Mouse (Mus musculus) heart, embryonic 16.5 days (tissue): Measurements from ENCODE around the gene Ddi2. TPM values are rescaled to one million over a fixed set of nuclear protein-coding genes. Genes with fewer than 3 reads are reported as not detected.
A peak's percentile ranks its signal among the peaks of the same experiment; 100 is the strongest.

ENCODE experiments used
- ATAC-seq: fragments of 200-750 bp; cut with Nextera tagmentation; replicated peaks from 2 replicates; pipeline ENCODE4 v1.8.0; 2017; ENCODE audit warnings: moderate number of reproducible peaks; ENCODE audit not compliant: insufficient read depth, low FRiP score; ENCODE audit errors: extremely low read depth
- H3K27ac ChIP-seq: fragments of 300-500 bp; sonication (generic); 2 replicates; pipeline ENCODE4 v1.5.1; 2014; ENCODE audit warnings: mild to moderate bottlenecking, low read length, control low read depth, moderate library complexity
- H3K27me3 ChIP-seq: fragments of 300-500 bp; sonication (generic); 2 replicates; pipeline ENCODE4 v1.6.1; 2014; ENCODE audit warnings: low read length, mixed read lengths; ENCODE audit not compliant: control insufficient read depth, insufficient read depth
- H3K36me3 ChIP-seq: fragments of 300-500 bp; sonication (generic); 2 replicates; pipeline ENCODE4 v1.6.1; 2014; ENCODE audit not compliant: control insufficient read depth, insufficient read depth
- H3K4me1 ChIP-seq: fragments of 300-500 bp; sonication (generic); 2 replicates; pipeline ENCODE4 v1.6.1; 2014; ENCODE audit warnings: low read length, mixed read lengths; ENCODE audit not compliant: control insufficient read depth, insufficient read depth
- H3K4me2 ChIP-seq: fragments of 300-500 bp; sonication (generic); 2 replicates; pipeline ENCODE4 v1.6.1; 2014; ENCODE audit warnings: low read depth, mild to moderate bottlenecking, control low read depth, low read length
- H3K4me3 ChIP-seq: fragments of 300-500 bp; sonication (generic); 2 replicates; pipeline ENCODE4 v1.5.1; 2014; ENCODE audit warnings: mild to moderate bottlenecking, control low read depth, low read length
- H3K9ac ChIP-seq: fragments of 300-500 bp; sonication (generic); 2 replicates; pipeline ENCODE4 v1.6.1; 2014; ENCODE audit warnings: low read length, control low read depth
- H3K9me3 ChIP-seq: fragments of 300-500 bp; sonication (generic); replicated peaks from 2 replicates; pipeline ENCODE4 v1.6.1; 2016; ENCODE audit warnings: low read length; ENCODE audit not compliant: control insufficient read depth
- WGBS: fragments of 180-500 bp; shearing (Covaris S2); extraction: QIAGEN DNeasy Blood & Tissue Kit; methylation state at CpG from one replicate; pipeline ENCODE4 v1.1.7; 2014; 5-methylcytosine and 5-hydroxymethylcytosine counted together
- polyA plus RNA-seq: library from polyadenylated mRNA; unstranded; fragments of >200 nt; fragmentation: Nextera tagmentation; extraction: Ambion mirVana; gene quantifications from 2 replicates; pipeline ENCODE4 v1.2.1, GENCODE M21; 2015

Ddi2 gene
- polyA plus RNA-seq, 1 experiment from 2014 or later: 14.1 TPM

DNA sequence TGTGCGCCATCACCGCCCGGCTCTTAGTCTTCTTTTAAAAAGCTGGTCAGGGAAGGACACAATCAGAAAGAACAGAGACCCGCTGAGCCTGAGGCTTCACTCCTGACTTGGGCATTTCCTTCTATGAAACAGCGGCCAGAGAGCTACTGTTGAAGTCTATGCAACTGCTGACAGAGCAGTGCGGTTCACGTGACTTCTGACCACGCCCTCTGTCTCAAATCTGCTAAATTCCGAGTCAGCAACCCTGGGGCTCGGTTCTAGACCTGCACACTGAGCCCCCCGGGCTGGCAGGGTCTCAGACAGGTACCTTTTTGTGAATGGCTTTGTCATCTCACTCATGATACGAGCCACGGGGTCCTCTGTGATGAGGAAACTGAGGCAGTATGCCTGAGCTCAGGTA is 50.9 kb downstream of the Ddi2 start:
- Histone ChIP-seq H3K4me2 (no peak overlapping the region), H3K9me3 (no peaks in the 10 kb centered on the region), H3K36me3 (no peaks in the 10 kb centered on the region), H3K4me3 (no peak overlapping the region), H3K4me1 (no peaks in the 10 kb centered on the region), H3K9ac (no peak overlapping the region), H3K27me3 (no peaks in the 10 kb centered on the region), H3K27ac (no peak overlapping the region)
- ATAC-seq: no peak
- 71% methylated on average over 13 of the region's 13 CpGs for WGBS

DNA sequence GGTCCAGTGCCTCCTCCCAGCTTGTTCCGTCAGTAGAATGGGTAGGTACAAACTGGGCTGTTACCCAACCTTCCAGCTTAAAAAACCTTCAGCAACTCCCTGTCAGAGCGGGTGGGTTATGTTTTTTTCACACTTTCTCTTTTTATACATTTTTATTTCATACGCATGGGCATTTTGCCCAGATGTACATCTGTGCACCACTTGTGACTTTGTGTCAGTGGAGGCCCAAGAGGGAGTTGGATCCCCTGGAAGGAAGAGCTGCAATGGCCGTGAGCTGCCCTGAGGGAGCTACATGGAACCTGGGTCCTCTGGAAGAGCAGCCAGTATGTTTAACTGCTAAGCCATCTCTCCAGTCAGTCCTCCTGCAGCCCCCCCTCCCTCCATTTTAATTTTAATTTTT is 51.8 kb downstream of the Ddi2 start:
- no peak overlapping the region for H3K9ac ChIP-seq
- no peak for ATAC-seq
- no peak overlapping the region for H3K4me3 ChIP-seq
- no peak overlapping the region for H3K27ac ChIP-seq
- H3K9me3 ChIP-seq: no peaks in the 10 kb centered on the region
- no peak overlapping the region for H3K4me2 ChIP-seq
- WGBS: 73% methylated on average over 4 of the region's 4 CpGs
- H3K27me3 ChIP-seq: no peaks in the 10 kb centered on the region
- H3K4me1 ChIP-seq: no peaks in the 10 kb centered on the region
- H3K36me3 ChIP-seq: no peaks in the 10 kb centered on the region

DNA sequence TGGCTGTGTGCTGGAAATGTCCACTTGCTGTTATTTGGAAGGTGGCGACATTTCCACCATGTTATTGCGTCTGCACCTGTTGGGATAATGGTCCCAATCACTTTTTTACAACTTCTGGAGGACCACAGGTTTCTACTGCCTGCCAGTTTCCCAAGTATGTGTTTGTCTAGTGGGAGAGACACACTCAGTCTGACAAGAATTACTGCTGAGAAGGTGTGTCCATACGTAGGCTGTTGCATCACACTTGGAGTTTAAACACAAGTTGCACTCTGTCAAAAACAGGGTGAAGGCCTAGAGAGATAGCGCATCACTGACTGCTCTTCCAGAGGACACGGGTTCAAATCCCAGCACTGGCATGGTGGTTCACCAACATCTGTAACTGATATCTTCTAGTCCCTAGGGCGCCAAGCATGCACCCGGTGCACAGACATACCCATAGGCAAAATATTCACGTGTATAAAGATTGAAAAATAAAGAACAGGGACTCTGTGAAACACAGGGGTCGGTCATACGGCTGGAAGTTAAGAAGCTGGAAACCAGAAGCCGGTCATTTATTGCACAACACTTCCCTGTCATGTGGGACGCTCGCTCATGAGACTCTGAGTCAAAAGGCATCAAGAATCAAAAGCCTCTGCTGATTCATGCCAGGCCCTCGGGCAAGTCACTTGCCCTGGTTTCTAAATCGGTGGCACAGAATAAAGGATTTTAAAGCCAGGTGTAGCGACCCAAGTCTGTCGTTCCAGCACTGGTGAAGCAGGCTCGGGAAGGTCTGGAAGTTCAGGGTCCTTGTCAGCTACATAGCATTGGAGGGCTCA is 53.1 kb downstream of the Ddi2 start:
- H3K4me3 ChIP-seq: no peak overlapping the region
- no peak overlapping the region for H3K4me2 ChIP-seq
- no peaks in the 10 kb centered on the region for H3K9me3 ChIP-seq
- no peak for ATAC-seq
- no peak overlapping the region for H3K27ac ChIP-seq
- H3K4me1 ChIP-seq: no peaks in the 10 kb centered on the region
- no peaks in the 10 kb centered on the region for H3K27me3 ChIP-seq
- WGBS: 84% methylated on average over 18 of the region's 18 CpGs
- H3K9ac ChIP-seq: no peak overlapping the region
- no peaks in the 10 kb centered on the region for H3K36me3 ChIP-seq

DNA sequence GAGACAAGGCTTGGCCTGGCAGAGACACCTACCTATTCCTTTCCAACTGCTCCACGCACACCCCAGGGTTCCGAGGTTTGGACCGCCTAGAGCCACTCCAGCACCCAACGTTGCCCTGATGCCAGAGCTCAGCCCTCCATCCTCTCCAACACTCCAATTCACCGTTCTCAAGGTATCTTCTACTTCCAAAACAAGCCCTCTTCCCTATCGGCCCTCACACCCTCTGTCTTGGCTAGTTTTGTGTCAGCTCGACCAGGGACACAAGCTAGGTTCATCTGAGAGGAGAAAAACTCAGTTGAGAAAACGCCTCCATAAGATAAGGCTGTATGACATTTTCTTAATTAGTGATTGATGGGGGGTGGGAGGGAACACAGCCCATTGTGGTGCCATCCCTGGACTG is 58.4 kb downstream of the Ddi2 start, which contains the start of gene Plekhm2:
Plekhm2 (minus strand) TSS at position 101 of the 400 bp plus-strand sequence.
- H3K4me1 ChIP-seq: peaks cover 11% of the 10 kb centered on the region
- WGBS: 60% methylated on average over 8 of the region's 8 CpGs
- H3K9me3 ChIP-seq: no peaks in the 10 kb centered on the region
- peak within 1 kb of the TSS; percentile 96 for H3K9ac ChIP-seq
- peak within 1 kb of the TSS; percentile 80 for H3K4me2 ChIP-seq
- ATAC-seq: no peak
- H3K27me3 ChIP-seq: no peaks in the 10 kb centered on the region
- H3K4me3 ChIP-seq: peak within 1 kb of the TSS; percentile 77
- peaks cover 9% of the 10 kb centered on the region; the same call in 1 of the 2 replicates for H3K36me3 ChIP-seq
- H3K27ac ChIP-seq: peak within 1 kb of the TSS; percentile 85

DNA sequence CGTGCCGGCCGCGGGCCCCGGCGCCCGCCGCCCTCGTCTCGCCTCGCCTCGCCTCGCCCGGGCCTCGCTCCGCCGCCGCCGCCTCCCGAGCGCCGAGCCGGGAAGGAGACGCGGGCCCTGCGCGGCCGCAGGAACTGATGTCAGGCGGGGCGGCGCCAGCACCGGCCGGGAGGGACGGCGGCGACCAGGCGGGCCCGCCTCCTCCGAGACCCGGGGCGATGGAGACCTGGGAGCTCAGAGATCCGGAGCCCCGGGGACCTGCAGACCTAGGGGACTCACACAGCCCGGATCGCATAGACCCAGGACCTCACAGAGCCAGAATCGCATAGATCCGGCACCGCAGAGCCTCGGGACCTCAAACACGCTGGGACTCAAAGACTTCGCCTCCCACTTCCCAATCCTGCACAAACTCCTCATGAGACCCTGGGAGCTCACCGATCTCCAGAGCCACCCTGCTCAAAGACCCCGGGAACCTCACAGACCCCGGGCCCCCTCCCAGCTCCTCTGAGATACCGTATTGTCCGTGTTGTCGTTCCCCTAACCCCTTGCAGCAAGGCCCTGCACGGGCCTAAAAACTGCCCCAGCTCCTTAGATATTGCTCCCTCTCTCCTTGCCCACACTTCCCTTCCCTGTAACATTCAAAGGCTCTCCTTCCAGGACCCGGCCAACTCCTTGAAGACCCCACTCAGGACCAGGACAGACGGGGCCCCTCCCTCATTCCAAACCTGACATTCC is 59.0 kb downstream of the Ddi2 start:
- H3K36me3 ChIP-seq: peaks cover 9% of the 10 kb centered on the region; the same call in 1 of the 2 replicates
- peak overlapping the region; percentile 85 for H3K27ac ChIP-seq
- ATAC-seq: peak; percentile 91
- H3K4me2 ChIP-seq: peak overlapping the region; percentile 80
- H3K4me1 ChIP-seq: peaks cover 11% of the 10 kb centered on the region
- H3K4me3 ChIP-seq: peak overlapping the region; percentile 77
- under 1% methylated on average over 56 of the region's 60 CpGs for WGBS
- H3K9me3 ChIP-seq: no peaks in the 10 kb centered on the region
- peak overlapping the region; percentile 96 for H3K9ac ChIP-seq
- no peaks in the 10 kb centered on the region for H3K27me3 ChIP-seq

DNA sequence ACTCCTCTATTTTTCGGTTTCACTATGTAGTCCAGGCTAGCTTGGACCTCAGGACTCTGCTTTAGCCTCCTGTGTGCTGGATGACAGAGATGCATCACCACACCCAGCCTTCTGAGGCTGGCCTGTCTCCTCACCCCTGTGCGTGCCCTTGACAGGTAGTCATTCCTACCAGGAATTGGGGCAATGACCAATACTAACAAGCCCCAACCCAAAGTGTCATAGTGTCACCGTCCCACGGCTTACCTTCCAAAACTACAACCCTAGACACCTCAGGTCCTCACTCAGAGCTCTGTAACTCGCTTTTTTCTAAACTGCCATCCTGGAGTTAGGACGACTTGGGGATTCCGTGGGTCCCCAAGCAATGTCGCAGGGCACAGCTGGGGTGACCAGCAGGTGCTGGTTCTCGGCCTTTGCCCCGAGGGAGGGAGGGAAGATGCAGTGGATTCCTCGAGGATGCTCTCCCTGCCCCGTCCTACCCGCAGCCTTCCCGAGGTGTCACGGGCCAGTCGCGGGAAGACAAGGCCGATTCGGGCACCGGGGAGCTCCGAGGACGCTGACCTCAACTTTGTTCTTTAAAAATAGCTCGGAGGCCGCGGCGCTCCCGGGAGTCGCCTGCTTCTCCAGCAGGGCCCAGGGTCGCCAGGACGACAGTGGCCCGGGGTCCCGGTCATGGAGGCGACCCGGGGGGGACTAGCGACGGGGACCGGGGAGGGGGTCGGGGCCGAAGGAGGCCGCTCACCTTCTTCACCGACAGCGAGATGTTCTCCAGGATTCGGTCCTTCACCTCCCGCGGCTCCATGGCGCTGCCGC is 59.9 kb downstream of the Ddi2 start:
- Histone ChIP-seq H3K4me1 (peaks cover 11% of the 10 kb centered on the region), H3K36me3 (peaks cover 9% of the 10 kb centered on the region; the same call in 1 of the 2 replicates), H3K9me3 (no peaks in the 10 kb centered on the region), H3K4me2 (peak overlapping the region; percentile 80), H3K27me3 (no peaks in the 10 kb centered on the region), H3K27ac (peak overlapping the region; percentile 85), H3K9ac (peak overlapping the region; percentile 96), H3K4me3 (peak overlapping the region; percentile 77)
- peak; percentile 63 for ATAC-seq
- 3% methylated on average over 47 of the region's 47 CpGs for WGBS

DNA sequence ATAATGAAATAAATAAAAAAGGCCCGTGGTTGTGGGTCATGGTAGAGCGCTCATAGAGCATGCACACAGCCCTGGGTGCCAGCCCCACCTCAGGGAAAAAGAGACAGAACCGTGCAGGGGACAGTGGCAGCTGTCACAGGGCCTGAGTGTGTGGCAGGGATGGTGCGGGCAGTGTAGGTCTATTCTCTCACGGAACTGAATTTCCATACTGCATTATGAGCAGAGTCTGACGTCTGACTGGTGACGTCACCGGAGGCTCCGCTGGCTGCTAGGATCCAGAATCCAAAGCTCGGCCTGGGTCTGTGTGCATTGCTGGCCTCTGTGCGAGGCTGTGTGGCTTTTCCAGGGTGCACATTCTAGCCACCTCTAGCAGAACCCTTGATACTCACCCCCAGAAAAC is 62.3 kb downstream of the Ddi2 start:
- Histone ChIP-seq H3K36me3 (peaks cover 9% of the 10 kb centered on the region; the same call in 1 of the 2 replicates), H3K4me3 (no peak overlapping the region), H3K27ac (no peak overlapping the region), H3K9ac (no peak overlapping the region), H3K4me2 (no peak overlapping the region), H3K27me3 (no peaks in the 10 kb centered on the region), H3K4me1 (peaks cover 20% of the 10 kb centered on the region), H3K9me3 (no peaks in the 10 kb centered on the region)
- 92% methylated on average over 11 of the region's 11 CpGs for WGBS
- no peak for ATAC-seq

DNA sequence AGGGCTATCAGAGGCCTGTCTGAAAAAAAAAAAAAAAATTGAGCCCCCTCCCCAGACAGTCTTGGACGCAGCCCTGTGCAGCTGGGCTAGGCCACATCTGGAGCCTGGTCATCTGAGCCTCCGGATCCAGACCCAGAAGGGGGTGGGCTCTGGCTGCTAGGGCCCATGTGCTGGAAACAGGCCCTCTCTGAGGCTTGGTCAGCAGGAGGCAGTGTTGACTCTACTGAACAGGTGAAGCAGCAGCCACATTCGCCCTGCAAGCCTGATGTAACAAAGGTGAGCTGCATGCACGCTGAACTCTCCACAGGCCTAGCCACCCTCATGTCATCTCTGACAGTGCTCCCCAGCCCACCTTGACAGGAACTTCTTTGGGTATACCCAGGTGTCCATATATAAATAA is 63.5 kb downstream of the Ddi2 start:
- no peaks in the 10 kb centered on the region for H3K9me3 ChIP-seq

More for the DNA sequence above, 63.5 kb downstream of the Ddi2 start:
- no peak overlapping the region for H3K4me3 ChIP-seq
- 76% methylated on average over 4 of the region's 4 CpGs for WGBS
- H3K27ac ChIP-seq: no peak overlapping the region
- peaks cover 9% of the 10 kb centered on the region; the same call in 1 of the 2 replicates for H3K36me3 ChIP-seq
- H3K4me2 ChIP-seq: no peak overlapping the region
- H3K27me3 ChIP-seq: no peaks in the 10 kb centered on the region
- H3K9ac ChIP-seq: no peak overlapping the region
- no peak for ATAC-seq
- peaks cover 20% of the 10 kb centered on the region for H3K4me1 ChIP-seq
